8 mouse cellular contexts compared by ENCODE assay signal in genomic region chr8:11497017-11497990, GRCm38 (mm10). TPM values are rescaled to one million over a fixed set of nuclear protein-coding genes. Genes with fewer than 3 reads are reported as not detected.
A peak's percentile ranks its signal among the peaks of the same experiment; 100 is the strongest.
DNase-seq lines count a peak whose midpoint lies in the region; ATAC-seq and TF ChIP-seq lines count a peak whose summit lies in the region.

Gene Naxd, plus strand, starts transcription at chr8:11497506.

- H3K36me3 ChIP-seq in CH12.LX (replicated peaks in 1 of 2; ENCODE audit: control insufficient read depth in 1 of 2, insufficient read depth in 1 of 2, low read length in 1 of 2): peaks cover 7 to 28% of the 10 kb centered on the region in 2 experiments
- no peaks in the 10 kb centered on the region for H3K36me3 ChIP-seq in forebrain, embryonic 11.5 days (ENCODE audit: control insufficient read depth, insufficient read depth, low read length)
- H3K36me3 ChIP-seq in heart, embryonic 16.5 days (ENCODE audit: control insufficient read depth, insufficient read depth): no peaks in the 10 kb centered on the region
- H3K36me3 ChIP-seq in liver, postnatal 0 days (replicated peaks; ENCODE audit: insufficient read depth, low read length): no peaks in the 10 kb centered on the region; the same call in 1 of the 2 replicates
- H3K36me3 ChIP-seq in neural tube, embryonic 14.5 days (ENCODE audit: control insufficient read depth, insufficient read depth, low read length): no peaks in the 10 kb centered on the region

- no peak for TF ChIP-seq RAD21 in CH12.LX (IDR thresholded peaks at IDR 0.05; ENCODE audit: low read depth, low read length)

- peak within 1 kb of the TSS; percentile 84 to 97 (median 95) for H3K4me3 ChIP-seq in CH12.LX (replicated peaks in 1 of 3; ENCODE audit: low read depth in 2 of 3, low read length in 2 of 3, poor library complexity in 1 of 3)
- peak within 1 kb of the TSS; percentile 94 for H3K4me3 ChIP-seq in forebrain, embryonic 11.5 days (ENCODE audit: low read depth, low read length)
- H3K4me3 ChIP-seq in heart, embryonic 16.5 days (ENCODE audit: low read length): peak within 1 kb of the TSS; percentile 92
- H3K4me3 ChIP-seq in liver, postnatal 0 days (ENCODE audit: low read depth, low read length): peak within 1 kb of the TSS; percentile 88
- H3K4me3 ChIP-seq in neural tube, embryonic 14.5 days (ENCODE audit: low read depth, low read length): peak within 1 kb of the TSS; percentile 84

- dilution Hi-C loops in CH12.LX (cut with MboI; ENCODE audit: extremely low pct_ligation_motif_present, extremely low pct_unique_long_range_greater_than_20kb, low sequenced_read_pairs): no loop called here

- peaks cover 30% of the 10 kb centered on the region for H3K79me2 ChIP-seq in CH12.LX (replicated peaks; ENCODE audit: control insufficient read depth, extremely low read depth, insufficient read depth, poor library complexity, severe bottlenecking)

- 3% methylated on average over 73 of the region's 73 CpGs for WGBS in forebrain, embryonic 11.5 days
- WGBS in heart, embryonic 16.5 days: 3% methylated on average over 73 of the region's 73 CpGs
- 3% methylated on average over 73 of the region's 73 CpGs for WGBS in liver, postnatal 0 days (ENCODE audit: insufficient replicate concordance)
- 4% methylated on average over 72 of the region's 73 CpGs for WGBS in neural tube, embryonic 14.5 days

- TF ChIP-seq EP300 in CH12.LX (IDR thresholded peaks at IDR 0.05; ENCODE audit: low read length): no peak
- peak; percentile 36; the same call in 1 of the 2 replicates for TF ChIP-seq EP300 in liver, postnatal 0 days (IDR thresholded peaks at IDR 0.05; ENCODE audit: low read depth)

- no peaks in the 10 kb centered on the region for H3K9me3 ChIP-seq in CH12.LX (replicated peaks; ENCODE audit: low read length)
- no peaks in the 10 kb centered on the region for H3K9me3 ChIP-seq in forebrain, embryonic 11.5 days (ENCODE audit: control insufficient read depth, low read length)
- no peaks in the 10 kb centered on the region for H3K9me3 ChIP-seq in heart, embryonic 16.5 days (replicated peaks; ENCODE audit: control insufficient read depth, low read length)
- no peaks in the 10 kb centered on the region for H3K9me3 ChIP-seq in liver, postnatal 0 days (ENCODE audit: low read length)
- no peaks in the 10 kb centered on the region for H3K9me3 ChIP-seq in neural tube, embryonic 14.5 days (ENCODE audit: control insufficient read depth, low read length)

- peaks cover 5 to 31% of the 10 kb centered on the region in 2 experiments for H3K4me1 ChIP-seq in CH12.LX (ENCODE audit: control insufficient read depth in 1 of 2, insufficient read depth in 2 of 2)
- H3K4me1 ChIP-seq in forebrain, embryonic 11.5 days (replicated peaks; ENCODE audit: control insufficient read depth, insufficient read depth, low read length): peaks cover 3% of the 10 kb centered on the region; the same call in 1 of the 2 replicates
- H3K4me1 ChIP-seq in heart, embryonic 16.5 days (ENCODE audit: control insufficient read depth, insufficient read depth, low read length): peaks cover 10% of the 10 kb centered on the region
- H3K4me1 ChIP-seq in liver, postnatal 0 days (ENCODE audit: insufficient read depth): peaks cover 18% of the 10 kb centered on the region
- peaks cover 5% of the 10 kb centered on the region for H3K4me1 ChIP-seq in neural tube, embryonic 14.5 days (ENCODE audit: control insufficient read depth, insufficient read depth, low read length)

- DNase-seq in CH12.LX (ENCODE audit: extremely low read depth): peak; percentile 82
- peak; percentile 72 for DNase-seq in c-Kit-positive CD71-negative TER-119-negative erythroid progenitor cells, embryonic 14.5 days (ENCODE audit: low read depth)
- DNase-seq in forebrain, embryonic 11.5 days (ENCODE audit: low spot score): peak; percentile 93
- peak; percentile 93 to 95 for DNase-seq in kidney, postnatal 36 days
- DNase-seq in liver, postnatal 0 days: peak; percentile 94
- DNase-seq in testis, postnatal 10 days (ENCODE audit: low spot score): peak; percentile 91

- peak within 1 kb of the TSS; percentile 89 for H3K4me2 ChIP-seq in CH12.LX (ENCODE audit: insufficient read depth, low read depth, poor library complexity, severe bottlenecking)
- peak within 1 kb of the TSS; percentile 70 for H3K4me2 ChIP-seq in forebrain, embryonic 11.5 days (ENCODE audit: low read depth, low read length, severe bottlenecking)
- peak within 1 kb of the TSS; percentile 90 for H3K4me2 ChIP-seq in heart, embryonic 16.5 days (ENCODE audit: low read depth, low read length)
- H3K4me2 ChIP-seq in liver, postnatal 0 days (ENCODE audit: low read depth, low read length): peak within 1 kb of the TSS; percentile 76
- H3K4me2 ChIP-seq in neural tube, embryonic 14.5 days (ENCODE audit: low read depth, low read length): peak within 1 kb of the TSS; percentile 63

- H3K27me3 ChIP-seq in CH12.LX (replicated peaks): no peaks in the 10 kb centered on the region
- H3K27me3 ChIP-seq in forebrain, embryonic 11.5 days (ENCODE audit: control insufficient read depth, insufficient read depth, low read length): no peaks in the 10 kb centered on the region
- no peaks in the 10 kb centered on the region for H3K27me3 ChIP-seq in heart, embryonic 16.5 days (ENCODE audit: control insufficient read depth, insufficient read depth, low read length)
- no peaks in the 10 kb centered on the region for H3K27me3 ChIP-seq in liver, postnatal 0 days (ENCODE audit: insufficient read depth, low read length)
- H3K27me3 ChIP-seq in neural tube, embryonic 14.5 days (ENCODE audit: control insufficient read depth, insufficient read depth, low read length): no peaks in the 10 kb centered on the region

- 0 out of 2 replicates have a peak within 1 kb of the TSS, but pooled peaks have one; percentile 33 for H3K27ac ChIP-seq in CH12.LX (ENCODE audit: insufficient read depth, low read depth)
- H3K27ac ChIP-seq in forebrain, embryonic 11.5 days (ENCODE audit: low read depth, low read length): peak within 1 kb of the TSS; percentile 59; the same call in 1 of the 2 replicates
- peak within 1 kb of the TSS; percentile 64 for H3K27ac ChIP-seq in heart, embryonic 16.5 days (ENCODE audit: low read length)
- H3K27ac ChIP-seq in liver, postnatal 0 days (ENCODE audit: low read depth): peak within 1 kb of the TSS; percentile 91
- H3K27ac ChIP-seq in neural tube, embryonic 14.5 days (ENCODE audit: low read depth, low read length): peak within 1 kb of the TSS; percentile 88

- ATAC-seq in forebrain, embryonic 11.5 days (replicated peaks; ENCODE audit: low FRiP score): peak; percentile 97
- peak; percentile 96 for ATAC-seq in heart, embryonic 16.5 days (replicated peaks; ENCODE audit: extremely low read depth, insufficient read depth, low FRiP score)
- peak; percentile 100 for ATAC-seq in liver, postnatal 0 days
- ATAC-seq in neural tube, embryonic 14.5 days (ENCODE audit: low read depth): peak; percentile 98

- in situ Hi-C loops in CH12.LX (cut with MboI; ENCODE audit: low pct_ligation_motif_present, low pct_unique_long_range_greater_than_20kb, low sequenced_read_pairs): no loop called here

- TF ChIP-seq CTCF in CH12.LX (conservative IDR thresholded peaks at IDR 0.05 in 1 of 2, IDR thresholded peaks at IDR 0.05 in 1 of 2; ENCODE audit: low read depth in 2 of 2, low read length in 2 of 2): no peak
- 0 out of 2 replicates have a peak, but pooled peaks have one; percentile 5 for TF ChIP-seq CTCF in liver, postnatal 0 days (IDR thresholded peaks at IDR 0.05; ENCODE audit: low read depth)

- peak; percentile 92 for TF ChIP-seq POLR2A in CH12.LX (IDR thresholded peaks at IDR 0.05; ENCODE audit: low read depth, low read length)

- H3K9ac ChIP-seq in CH12.LX (ENCODE audit: insufficient read depth, low read depth): peak within 1 kb of the TSS; percentile 83
- peak within 1 kb of the TSS; percentile 83 for H3K9ac ChIP-seq in forebrain, embryonic 11.5 days (ENCODE audit: low read length)
- peak within 1 kb of the TSS; percentile 89 for H3K9ac ChIP-seq in heart, embryonic 16.5 days (ENCODE audit: low read length)
- peak within 1 kb of the TSS; percentile 91 for H3K9ac ChIP-seq in liver, postnatal 0 days (replicated peaks)
- peak within 1 kb of the TSS; percentile 84 for H3K9ac ChIP-seq in neural tube, embryonic 14.5 days (replicated peaks; ENCODE audit: low read depth, low read length)

TF ChIP-seq in CH12.LX, 34 proteins besides CTCF, POLR2A, EP300 and RAD21 (continues in another document):
- TF ChIP-seq MEF2A (IDR thresholded peaks at IDR 0.05; ENCODE audit: borderline replicate concordance, low read depth, low read length) (peak; percentile 61; the same call in 1 of the 2 replicates), TBP (conservative IDR thresholded peaks at IDR 0.05; ENCODE audit: low read depth, low read length) (peak; percentile 62; the same call in 1 of the 2 replicates), NELFE (IDR thresholded peaks at IDR 0.05; ENCODE audit: low read depth, low read length) (peak; percentile 92), SMC3 (IDR thresholded peaks at IDR 0.05; ENCODE audit: low read depth, low read length) (no peak), KAT2A (IDR thresholded peaks at IDR 0.05; ENCODE audit: insufficient replicate concordance, low read length) (peak; percentile 91; the same call in 1 of the 2 replicates), POLR2AphosphoS2 (IDR thresholded peaks at IDR 0.05; ENCODE audit: low read depth, low read length) (no peak), SIN3A (IDR thresholded peaks at IDR 0.05; ENCODE audit: low read length) (peak; percentile 89), ZC3H11A (IDR thresholded peaks at IDR 0.05; ENCODE audit: low read depth, low read length) (no peak), E2F4 (IDR thresholded peaks at IDR 0.05; ENCODE audit: insufficient replicate concordance, low read depth, low read length) (no peak), MAFK (IDR thresholded peaks at IDR 0.05; ENCODE audit: insufficient replicate concordance, low read length) (no peak), MXI1 (IDR thresholded peaks at IDR 0.05; ENCODE audit: low read depth, low read length) (peak; percentile 93), ZNF384 (IDR thresholded peaks at IDR 0.05; ENCODE audit: low read depth, low read length) (no peak), HCFC1 (IDR thresholded peaks at IDR 0.05; ENCODE audit: low read depth, low read length) (peak; percentile 93), ZKSCAN1 (IDR thresholded peaks at IDR 0.05; ENCODE audit: borderline replicate concordance, low read depth, low read length) (no peak), UBTF (IDR thresholded peaks at IDR 0.05; ENCODE audit: low read depth, low read length) (no peak), USF2 (conservative IDR thresholded peaks at IDR 0.05; ENCODE audit: low read depth, low read length) (no peak)

RNA-seq across cellular contexts. Expression of gene Naxd, which starts in this region (rescaled TPM):
- total RNA-seq in CH12.LX (2012; rRNA removed): 57.1 and 59.8 TPM in 2 replicates
- total RNA-seq in CH12.LX (2014; rRNA removed): 39.7 and 40.4 TPM in 2 replicates
- 50.1 and 52.8 TPM in 2 replicates for polyA plus RNA-seq in CH12.LX (2012; ENCODE audit: insufficient read length, low read depth)
- polyA plus RNA-seq in forebrain, embryonic 11.5 days (2014; fragmentation: Nextera tagmentation; extraction: Ambion mirVana): 99.2 and 110 TPM in 2 replicates
- 90.8 and 93.1 TPM in 2 replicates for polyA plus RNA-seq in heart, embryonic 16.5 days (2015; fragmentation: Nextera tagmentation; extraction: Ambion mirVana)
- 46.7 and 47.1 TPM in 2 replicates for polyA plus RNA-seq in liver, postnatal 0 days (2015; fragmentation: Nextera tagmentation; extraction: Ambion mirVana)
- polyA plus RNA-seq in neural tube, embryonic 14.5 days (2014; fragmentation: Nextera tagmentation; extraction: Ambion mirVana): 142 and 150 TPM in 2 replicates

Comparison
In these comparisons a context has a peak if more than half of its experiments do, and no peak if none do; other contexts are left out.
1. Peak in every context shown above with its lines: DNase-seq, ATAC-seq, H3K4me3 ChIP-seq and H3K27ac ChIP-seq.
2. H3K27ac ChIP-seq: peak in every context shown above with its lines; median percentile 91 in liver, postnatal 0 days; 88 in neural tube, embryonic 14.5 days; 64 in heart, embryonic 16.5 days; 59 in forebrain, embryonic 11.5 days; 33 in CH12.LX.